Mouse (Mus musculus): ENCODE data around the gene Fcgr4. TPM values are rescaled to one million over a fixed set of nuclear protein-coding genes. Genes with fewer than 3 reads are reported as not detected.

Gene Fcgr4
- 3.3 and 3.6 TPM in 2 replicates for polyA plus RNA-seq (2012; ENCODE audit: low replicate concordance)

DNA sequence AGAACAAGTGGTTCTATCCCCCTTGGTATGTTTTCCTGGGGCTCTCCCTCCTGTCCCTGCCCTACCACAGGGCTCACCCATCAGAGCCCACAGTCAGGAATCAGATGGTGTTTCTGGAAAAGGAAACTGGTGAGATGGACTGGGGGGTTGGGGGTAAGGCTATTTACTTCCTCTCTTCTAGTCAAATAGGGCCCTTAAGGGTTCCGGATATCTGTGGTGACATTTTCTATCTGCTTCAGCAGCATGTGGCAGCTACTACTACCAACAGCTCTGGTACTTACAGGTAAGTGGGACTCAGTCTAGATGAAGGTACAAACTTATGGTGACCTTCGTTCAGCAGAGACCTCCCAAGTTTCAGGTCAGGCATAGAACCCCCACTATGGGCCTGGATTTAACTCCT lies at the start of gene Fcgr4:
Gene Fcgr4, plus strand, starts transcription at position 184 of the 400 bp plus-strand sequence.

DNA sequence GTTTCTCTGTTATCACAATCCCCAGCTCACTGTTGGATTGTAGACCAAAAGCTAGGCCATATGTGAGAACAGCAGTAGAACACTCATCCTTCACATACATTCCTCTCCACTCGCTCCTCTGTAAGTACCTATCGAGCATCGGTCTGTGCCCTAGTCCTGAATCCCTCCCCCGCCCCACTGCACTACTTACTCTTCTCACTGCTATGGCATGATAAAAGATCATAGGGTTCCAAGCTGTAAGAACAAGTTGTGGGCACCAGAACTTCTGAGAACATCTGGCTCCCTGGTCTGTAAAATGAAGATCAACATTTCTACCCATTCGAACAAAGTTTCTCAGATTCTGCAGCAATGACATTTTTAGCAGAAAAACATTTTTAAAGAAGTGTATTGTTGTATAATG lies 42.3 kb upstream of the Fcgr4 start, which contains the start of gene Fcgr2b:
Gene Fcgr2b, minus strand, starts transcription at position 101 of the 400 bp plus-strand sequence.

DNA sequence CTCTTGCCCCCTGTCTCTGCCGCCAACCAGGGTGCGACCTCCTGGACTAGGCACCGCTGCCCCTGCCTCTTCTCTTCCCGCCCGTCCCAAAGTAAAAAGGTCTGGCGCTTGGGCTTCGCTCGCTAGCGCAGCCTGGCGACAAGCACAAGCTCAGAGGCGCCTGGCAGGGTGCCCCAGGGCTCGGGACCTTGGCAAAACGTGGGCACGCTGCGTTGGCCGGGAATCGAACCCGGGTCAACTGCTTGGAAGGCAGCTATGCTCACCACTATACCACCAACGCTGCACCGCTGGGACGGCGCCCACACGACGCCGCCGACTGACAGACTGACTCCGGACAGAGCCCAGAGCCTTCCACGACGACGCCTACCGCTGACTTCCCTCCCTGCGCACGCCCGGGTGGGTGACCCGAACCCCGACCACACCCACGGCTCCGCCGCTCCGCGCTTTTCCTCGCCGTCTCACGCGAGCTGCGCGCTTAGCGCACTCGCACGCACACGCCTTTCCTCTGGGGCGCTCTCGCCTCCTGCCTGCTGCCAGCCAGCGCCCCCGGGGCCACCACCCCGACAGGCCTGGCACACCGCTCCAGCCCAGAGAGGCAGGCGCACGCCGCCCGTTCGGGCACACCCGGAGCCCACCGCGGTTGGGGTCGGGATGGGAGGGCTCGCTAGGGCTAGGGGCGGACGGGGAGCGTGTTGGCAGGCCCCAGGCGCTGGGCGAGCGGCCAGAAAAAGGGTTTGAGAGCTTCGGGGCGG lies 45.9 kb downstream of the Fcgr4 start, which contains the start of gene Fcgr3:
Gene Fcgr3, minus strand, starts transcription at position 445 of the 752 bp plus-strand sequence.

Other genes with a start within 250 kb of the Fcgr4 start
- 3.4 and 3.9 TPM in 2 replicates for gene Atf6, start 151.1 kb upstream of the Fcgr4 start, polyA plus RNA-seq (2012; ENCODE audit: low replicate concordance)
- 0.97 and 1.8 TPM in 2 replicates for gene Gm26620, start 133.9 kb upstream of the Fcgr4 start, polyA plus RNA-seq (2012; ENCODE audit: low replicate concordance)
- gene Dusp12, start 133.4 kb upstream of the Fcgr4 start, polyA plus RNA-seq (2012; ENCODE audit: low replicate concordance): 9.9 and 10.7 TPM in 2 replicates
- gene Fcrlb, start 106.0 kb upstream of the Fcgr4 start, polyA plus RNA-seq (2012; ENCODE audit: low replicate concordance): 1.8 and 4.3 TPM in 2 replicates
- 51.1 and 98.7 TPM in 2 replicates for gene Fcrla, start 91.3 kb upstream of the Fcgr4 start, polyA plus RNA-seq (2012; ENCODE audit: low replicate concordance)
- 14.9 and 45.1 TPM in 2 replicates for gene Fcgr2b, start 42.4 kb upstream of the Fcgr4 start, polyA plus RNA-seq (2012; ENCODE audit: low replicate concordance)
- gene Fcgr3, start 46.0 kb downstream of the Fcgr4 start, polyA plus RNA-seq (2012; ENCODE audit: low replicate concordance): 7.1 and 11.2 TPM in 2 replicates
- 1.2 and 1.6 TPM in 2 replicates for gene Cfap126, start 95.0 kb downstream of the Fcgr4 start, polyA plus RNA-seq (2012; ENCODE audit: low replicate concordance)
- 5.3 and 72.1 TPM in 2 replicates for gene Sdhc, start 131.7 kb downstream of the Fcgr4 start, polyA plus RNA-seq (2012; ENCODE audit: low replicate concordance)
- not detected in 2 replicates for gene Mpz, start 131.8 kb downstream of the Fcgr4 start, polyA plus RNA-seq (2012; ENCODE audit: low replicate concordance)
- 0.66 and 1.8 TPM in 2 replicates for gene Pcp4l1, start 177.3 kb downstream of the Fcgr4 start, polyA plus RNA-seq (2012; ENCODE audit: low replicate concordance)
- gene Nr1i3, start 195.1 kb downstream of the Fcgr4 start, polyA plus RNA-seq (2012; ENCODE audit: low replicate concordance): not detected in 2 replicates
- 18.3 and 19.3 TPM in 2 replicates for gene Tomm40l, start 203.6 kb downstream of the Fcgr4 start, polyA plus RNA-seq (2012; ENCODE audit: low replicate concordance)
- not detected in 2 replicates for gene Apoa2, start 206.1 kb downstream of the Fcgr4 start, polyA plus RNA-seq (2012; ENCODE audit: low replicate concordance)
- 33.6 and 46.3 TPM in 2 replicates for gene Fcer1g, start 215.4 kb downstream of the Fcgr4 start, polyA plus RNA-seq (2012; ENCODE audit: low replicate concordance)
- 0.04 and 0.17 TPM in 2 replicates for gene Adamts4, start 231.5 kb downstream of the Fcgr4 start, polyA plus RNA-seq (2012; ENCODE audit: low replicate concordance)
- 29.8 and 80.2 TPM in 2 replicates for gene Ndufs2, start 232.5 kb downstream of the Fcgr4 start, polyA plus RNA-seq (2012; ENCODE audit: low replicate concordance)